Comparison of ENCODE assay signal across 25 mouse cellular contexts in genomic region chr11:103237757-103238156, GRCm38 (mm10). TPM values are rescaled to one million over a fixed set of nuclear protein-coding genes. Genes with fewer than 3 reads are reported as not detected.
DNase-seq lines count a peak whose midpoint lies in the region; ATAC-seq and TF ChIP-seq lines count a peak whose summit lies in the region.
"Had no signal": no experiment of that assay in that cellular context is flagged by ENCODE, and none has a peak within 500 bp of the region (broad histone marks: within the 10 kb centered on the region; RNA-seq: fewer than 3 reads in every experiment).

No protein-coding gene starts in this region.

- 82% methylated on average over 9 of the region's 9 CpGs for WGBS in forebrain, postnatal 0 days
- WGBS in forebrain, embryonic 12.5 days = 68% methylated on average over 9 of the region's 9 CpGs

- DNase-seq in forebrain, postnatal 0 days = no peak
- DNase-seq in left cerebral cortex, adult 2 months (ENCODE audit: extremely low spot score in 1 of 2, low spot score in 2 of 2) = no peak
- DNase-seq in left cerebral cortex, postnatal 14 days (ENCODE audit: low spot score in 2 of 2) = no peak
- DNase-seq in adrenal gland, postnatal 36 days = no peak
- no peak for DNase-seq in spleen, adult 12 weeks (ENCODE audit: low spot score)
- DNase-seq: adrenal gland, postnatal 25 days; cerebellum, adult 8-10 months; liver, postnatal 0 days; lung, postnatal 36 days; retina, postnatal 1 day; thymus, postnatal 25 days had no signal

- intact Hi-C loops in left cerebral cortex, adult 2 months (cut with DNase I) = no loop called here
- intact Hi-C loops in left cerebral cortex, postnatal 14 days (cut with DNase I) = no loop called here

- no peak overlapping the region for H3K4me3 ChIP-seq in forebrain, postnatal 0 days (ENCODE audit: low read depth, low read length)
- no peak overlapping the region for H3K4me3 ChIP-seq in forebrain, embryonic 12.5 days (replicated peaks)
- no peak overlapping the region for H3K4me3 ChIP-seq in left cerebral cortex, adult 2 months
- no peak overlapping the region for H3K4me3 ChIP-seq in E14TG2a.4 (replicated peaks; ENCODE audit: low read length)
- H3K4me3 ChIP-seq: embryonic facial prominence, embryonic 12.5 days; heart, embryonic 15.5 days; myocyte had no signal

- no peak overlapping the region for H3K4me2 ChIP-seq in forebrain, postnatal 0 days (ENCODE audit: low read depth)
- no peak overlapping the region for H3K4me2 ChIP-seq in forebrain, embryonic 12.5 days
- H3K4me2 ChIP-seq: embryonic facial prominence, embryonic 12.5 days; heart, embryonic 15.5 days; midbrain, embryonic 11.5 days had no signal

- no peak overlapping the region for H3K9ac ChIP-seq in forebrain, postnatal 0 days
- no peak overlapping the region for H3K9ac ChIP-seq in forebrain, embryonic 12.5 days
- H3K9ac ChIP-seq: embryonic facial prominence, embryonic 12.5 days; heart, embryonic 15.5 days; liver, postnatal 0 days had no signal

- H3K27ac ChIP-seq in forebrain, postnatal 0 days (ENCODE audit: low read depth, low read length) = no peak overlapping the region
- H3K27ac ChIP-seq in forebrain, embryonic 12.5 days = no peak overlapping the region
- H3K27ac ChIP-seq in left cerebral cortex, adult 2 months = no peak overlapping the region
- H3K27ac ChIP-seq: embryonic facial prominence, embryonic 12.5 days; heart, embryonic 15.5 days had no signal

- H3K9me3 ChIP-seq in forebrain, postnatal 0 days (ENCODE audit: low read length) = no peaks in the 10 kb centered on the region
- H3K9me3 ChIP-seq in forebrain, embryonic 12.5 days = no peaks in the 10 kb centered on the region
- H3K9me3 ChIP-seq in E14TG2a.4 (ENCODE audit: low read length) = no peaks in the 10 kb centered on the region
- H3K9me3 ChIP-seq: embryonic facial prominence, embryonic 12.5 days; heart, embryonic 15.5 days had no signal

- H3K27me3 ChIP-seq in forebrain, postnatal 0 days (ENCODE audit: insufficient read depth, low read length) = no peaks in the 10 kb centered on the region
- no peaks in the 10 kb centered on the region for H3K27me3 ChIP-seq in forebrain, embryonic 12.5 days
- no peaks in the 10 kb centered on the region for H3K27me3 ChIP-seq in E14TG2a.4 (ENCODE audit: insufficient read depth, low read length)
- H3K27me3 ChIP-seq: embryonic facial prominence, embryonic 12.5 days; heart, embryonic 15.5 days had no signal

- no peak for ATAC-seq in forebrain, postnatal 0 days
- no peak for ATAC-seq in forebrain, embryonic 12.5 days (ENCODE audit: low FRiP score)
- ATAC-seq in megakaryocyte progenitor cell, adult 5-6 weeks (replicated peaks; ENCODE audit: poor library complexity) = 0 out of 2 replicates have a peak, but pooled peaks have one; percentile 15
- ATAC-seq: forebrain, embryonic 16.5 days; liver, postnatal 0 days had no signal

- peak; percentile 34 for TF ChIP-seq CTCF in forebrain, postnatal 0 days (IDR thresholded peaks at IDR 0.05; ENCODE audit: low read depth)
- peak; percentile 21 for TF ChIP-seq CTCF in left cerebral cortex, adult 2 months (IDR thresholded peaks at IDR 0.05)
- TF ChIP-seq CTCF in E14TG2a.4 (conservative IDR thresholded peaks at IDR 0.05; ENCODE audit: low read length) = peak; percentile 38

- H3K4me1 ChIP-seq in forebrain, postnatal 0 days (ENCODE audit: insufficient read depth) = no peaks in the 10 kb centered on the region
- H3K4me1 ChIP-seq in forebrain, embryonic 12.5 days = peaks cover 8% of the 10 kb centered on the region; the same call in 1 of the 2 replicates
- H3K4me1 ChIP-seq in E14TG2a.4 (replicated peaks; ENCODE audit: low read depth, low read length) = peaks cover 56% of the 10 kb centered on the region

- H3K36me3 ChIP-seq in forebrain, postnatal 0 days (ENCODE audit: insufficient read depth) = peaks cover 10% of the 10 kb centered on the region
- H3K36me3 ChIP-seq in forebrain, embryonic 12.5 days (replicated peaks) = peaks cover 48% of the 10 kb centered on the region
- H3K36me3 ChIP-seq in E14TG2a.4 (ENCODE audit: insufficient read depth, low read length) = no peaks in the 10 kb centered on the region; the same call in 1 of the 2 replicates

RNA-seq across cellular contexts. Expression of gene Spata32, which starts 19.5 kb away (rescaled TPM):
- total RNA-seq in forebrain, postnatal 0 days (2014; rRNA removed) = 0.57 and 0.62 TPM in 2 replicates
- 0.43 and 0.64 TPM in 2 replicates for polyA plus RNA-seq in forebrain, postnatal 0 days (2015; fragmentation: Nextera tagmentation; extraction: Ambion mirVana)
- not detected in 2 replicates for polyA plus RNA-seq in forebrain, embryonic 12.5 days (2016; fragmentation: Nextera tagmentation; extraction: Ambion mirVana)
- total RNA-seq in left cerebral cortex, adult 2 months (2021) = 1 to 10 TPM; 1.7 to 2.9 TPM
- total RNA-seq in left cerebral cortex, postnatal 14 days (2021) = 1 to 10 TPM; 1.0 to 1.2 TPM
- not detected in 2 replicates for total RNA-seq in megakaryocyte progenitor cell, adult 5-6 weeks (2015)
- total RNA-seq in megakaryocyte progenitor cell, adult 5-6 weeks (2017) = not detected in 2 replicates
- total RNA-seq in adrenal gland, postnatal 36 days (2021) = not detected
- total RNA-seq: adrenal gland, postnatal 25 days; gastrocnemius, adult 18-20 months; hematopoietic stem cell, adult 5-6 weeks had no signal
- polyA plus RNA-seq: embryonic facial prominence, embryonic 12.5 days; forebrain, embryonic 16.5 days; heart, embryonic 15.5 days; kidney, embryonic 16.5 days; limb, embryonic 14.5 days; liver, postnatal 0 days; midbrain, embryonic 11.5 days; stomach, embryonic 16.5 days had no signal

RNA-seq across cellular contexts. Expression of gene 1700023F06Rik, which starts 29.4 kb away (rescaled TPM):
- 0.71 TPM in 1 of 2 replicates, not detected in the other for total RNA-seq in forebrain, postnatal 0 days (2014; rRNA removed)
- 3.0 and 3.1 TPM in 2 replicates for polyA plus RNA-seq in forebrain, postnatal 0 days (2015; fragmentation: Nextera tagmentation; extraction: Ambion mirVana)
- polyA plus RNA-seq in forebrain, embryonic 12.5 days (2016; fragmentation: Nextera tagmentation; extraction: Ambion mirVana) = 0.33 and 0.64 TPM in 2 replicates
- 1 to 10 TPM; 2.2 to 2.7 TPM for total RNA-seq in left cerebral cortex, adult 2 months (2021)
- total RNA-seq in left cerebral cortex, postnatal 14 days (2021) = 1 to 10 TPM; 2.3 TPM
- 0.32 TPM in 1 of 2 replicates, not detected in the other for total RNA-seq in megakaryocyte progenitor cell, adult 5-6 weeks (2015)
- not detected in 2 replicates for total RNA-seq in megakaryocyte progenitor cell, adult 5-6 weeks (2017)
- not detected for total RNA-seq in adrenal gland, postnatal 36 days (2021)
- total RNA-seq: adrenal gland, postnatal 25 days; common myeloid progenitor, adult 5-6 weeks; gastrocnemius, adult 18-20 months; hematopoietic stem cell, adult 5-6 weeks had no signal
- polyA plus RNA-seq: myocyte had no signal

RNA-seq across cellular contexts. Expression of gene Map3k14, which starts 29.5 kb away (rescaled TPM):
- 3.2 and 5.8 TPM in 2 replicates for total RNA-seq in forebrain, postnatal 0 days (2014; rRNA removed)
- 0.77 TPM in 2 replicates for polyA plus RNA-seq in forebrain, postnatal 0 days (2015; fragmentation: Nextera tagmentation; extraction: Ambion mirVana)
- polyA plus RNA-seq in forebrain, embryonic 12.5 days (2016; fragmentation: Nextera tagmentation; extraction: Ambion mirVana) = 4.6 and 4.7 TPM in 2 replicates
- total RNA-seq in left cerebral cortex, adult 2 months (2021) = 1 to 10 TPM; 4.4 to 4.9 TPM
- total RNA-seq in left cerebral cortex, postnatal 14 days (2021) = 1 to 10 TPM; 2.6 to 3.8 TPM
- 4.5 and 4.8 TPM in 2 replicates for total RNA-seq in megakaryocyte progenitor cell, adult 5-6 weeks (2015)
- total RNA-seq in megakaryocyte progenitor cell, adult 5-6 weeks (2017) = 3.9 and 4.5 TPM in 2 replicates
- total RNA-seq in adrenal gland, postnatal 36 days (2021) = 1 to 10 TPM; 4.7 to 7.7 TPM
